Mouse (Mus musculus) layer of hippocampus, adult 9-11 months (tissue): ENCODE results near the gene Tgm7.

Experiments
- DNase-seq: peaks from one replicate; pipeline ENCODE4 v3.0.0; 2022

Gene Tgm7

GRCm38 (mm10) chr2:121069506-121069905, 40.1 kb downstream of the Tgm7 start:
- DNase-seq = no peak

GRCm38 (mm10) chr2:121067116-121067515, 42.5 kb downstream of the Tgm7 start:
- DNase-seq = no peak

- DNase-seq = no peak
Observed at GRCm38 (mm10) chr2:121061315-121061714, 48.3 kb downstream of the Tgm7 start.

- no peak for DNase-seq
Observed at GRCm38 (mm10) chr2:121057997-121058396, 51.6 kb downstream of the Tgm7 start.

DNA sequence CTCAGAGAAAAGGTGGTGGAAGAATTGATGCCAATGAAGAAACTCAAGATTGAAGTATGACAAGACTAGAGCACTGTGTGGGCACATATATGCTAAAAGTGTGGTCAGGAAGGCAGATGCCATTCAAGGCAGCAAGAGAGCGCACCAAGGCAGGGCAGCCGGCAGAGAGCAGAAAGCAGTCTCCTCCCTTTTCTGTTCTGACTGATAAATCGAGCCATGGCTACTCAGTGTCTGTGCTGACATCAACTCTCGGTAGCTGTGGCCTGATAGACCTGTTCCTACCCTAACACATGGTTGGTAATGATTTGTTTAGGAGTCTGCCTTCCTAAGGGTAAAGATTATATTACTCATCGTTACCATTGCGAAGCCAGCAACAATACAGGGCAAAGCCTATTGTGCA, 53.7 kb downstream of the Tgm7 start:
- DNase-seq = no peak

DNA sequence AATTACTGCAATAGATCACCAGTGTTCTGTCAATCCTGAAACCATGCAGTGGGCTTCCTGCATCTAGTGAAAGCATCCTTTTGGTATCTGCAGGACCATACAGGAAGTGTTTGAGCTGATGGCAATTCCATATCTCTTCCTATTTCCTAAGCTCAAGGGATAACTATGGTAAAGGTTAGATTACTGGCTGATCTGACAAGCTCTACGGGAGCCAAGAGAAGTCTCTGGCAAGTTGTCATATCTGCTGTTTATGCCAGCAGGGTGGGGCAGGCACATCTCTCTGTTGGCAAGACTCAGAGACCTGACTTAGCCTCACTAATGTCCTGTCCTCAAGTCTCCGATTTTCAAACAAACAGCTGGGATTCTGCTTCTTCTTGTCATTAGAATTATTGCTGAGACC, 55.5 kb downstream of the Tgm7 start:
- no peak for DNase-seq

DNA sequence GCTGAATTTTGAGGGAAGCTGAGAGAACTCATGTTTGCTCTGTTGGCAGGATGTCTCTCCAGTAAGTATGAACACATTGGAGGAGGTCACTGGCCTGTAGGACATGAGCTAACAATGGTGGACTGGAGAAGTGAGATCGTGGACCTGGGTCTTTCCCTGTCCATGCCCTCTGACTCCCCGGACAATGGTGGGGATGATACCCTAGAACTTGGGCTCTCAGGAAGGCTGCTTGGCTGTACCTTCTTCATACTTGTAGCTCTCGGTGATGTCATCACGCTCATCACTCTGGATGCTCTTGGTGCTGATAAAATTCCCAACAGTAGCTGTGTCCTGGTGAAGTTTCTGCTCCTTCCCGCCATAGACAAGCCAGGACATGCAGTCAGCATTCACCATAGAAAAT, 57.4 kb downstream of the Tgm7 start:
- no peak for DNase-seq

DNA sequence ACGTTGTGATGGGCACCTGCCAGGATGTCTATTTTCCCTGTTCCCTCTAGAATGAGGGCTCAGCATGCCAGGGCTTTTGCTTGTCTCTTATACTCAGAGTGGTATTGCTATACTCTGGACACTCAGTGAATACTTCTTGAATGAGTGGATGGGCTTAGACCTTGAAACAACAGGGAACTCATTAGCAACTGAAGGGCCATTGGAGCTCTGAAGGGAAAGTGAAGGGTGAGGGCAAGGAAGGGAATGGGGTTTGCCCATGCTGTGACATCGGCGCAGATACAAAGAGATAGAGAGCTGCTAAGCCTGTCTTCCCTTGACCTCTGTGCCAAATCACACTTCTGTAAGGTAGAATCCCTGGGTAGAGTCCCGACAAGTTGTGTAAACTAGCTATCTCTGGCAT, 63.9 kb downstream of the Tgm7 start:
- DNase-seq = no peak
